Mouse (Mus musculus) spleen, postnatal 4 days (tissue): ENCODE data around the gene Naxe.
A peak's percentile ranks its signal among the peaks of the same experiment; 100 is the strongest.

Source experiments
- DNase-seq, 2 experiments: peaks; one replicate each; pipeline ENCODE4 v3.0.0; 2022; ENCODE audit warnings: low spot score in 2 of 2

Naxe gene

GRCm38 (mm10) chr3:88057030-88057429 is 1.3 kb downstream of the Naxe start:
- DNase-seq = no peak

DNA sequence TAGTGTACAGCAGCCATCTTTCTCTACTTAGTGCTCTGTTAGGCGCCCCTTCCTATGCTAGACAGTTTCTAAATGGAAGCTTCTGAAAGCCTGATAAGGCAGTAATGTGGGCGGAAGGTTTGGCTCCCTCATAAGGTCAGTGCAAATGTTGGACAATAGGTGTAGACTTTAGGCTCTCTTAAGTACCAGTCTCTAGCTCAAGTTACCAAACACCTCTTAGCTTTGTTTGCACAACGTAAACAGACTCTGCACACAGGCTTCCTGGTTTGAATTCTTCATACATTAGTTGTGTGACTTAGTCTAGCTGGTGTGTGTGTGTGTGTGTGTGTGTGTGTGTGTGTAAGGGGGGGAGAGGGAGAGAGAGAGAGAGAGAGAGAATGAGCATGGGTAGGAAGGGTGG is 8.8 kb downstream of the Naxe start:
- no peak for DNase-seq

DNA sequence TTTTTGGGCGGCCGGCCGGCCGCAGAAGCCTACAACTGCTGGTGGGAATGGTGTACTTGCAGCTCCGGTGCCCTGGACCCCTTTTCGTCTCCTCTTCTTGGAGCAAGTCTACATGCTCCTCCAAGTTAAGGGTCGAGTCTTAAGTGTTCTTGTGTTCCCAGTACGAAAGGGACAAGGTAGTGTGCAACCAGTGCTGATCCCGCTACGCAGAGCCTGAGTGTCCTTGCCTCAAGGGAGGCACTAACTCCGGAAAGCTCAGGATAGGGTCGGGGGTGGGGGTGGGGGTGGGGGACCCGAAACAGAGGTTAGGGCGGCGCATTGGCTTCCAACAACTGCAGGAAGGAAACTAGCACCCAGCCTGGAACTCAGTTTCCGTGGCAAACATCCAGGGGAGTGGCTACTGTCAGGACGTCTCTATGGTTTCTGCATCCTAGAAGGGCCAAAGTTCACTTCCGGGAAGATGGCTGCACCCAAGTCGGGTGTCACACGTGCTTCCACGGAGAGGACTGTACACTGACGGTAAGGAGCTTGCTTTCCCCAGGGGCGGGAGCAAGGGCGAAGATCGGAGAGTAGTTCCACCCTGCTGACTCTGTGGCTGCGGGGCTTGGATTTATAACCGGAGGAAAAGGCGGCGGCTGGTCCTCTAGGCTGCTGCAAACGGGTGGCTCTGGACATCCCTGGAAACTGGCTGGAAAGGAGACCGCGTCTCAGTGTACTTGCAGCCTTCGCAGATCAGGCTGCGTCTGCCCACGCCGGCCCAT is 15.5 kb downstream of the Naxe start, which contains the start of gene Gpatch4:
TSS of gene Gpatch4 (plus strand) at position 448 of the 761 bp plus-strand sequence.
- peak; percentile 81 to 85 for DNase-seq

- no peak for DNase-seq
These were observed 22.6 kb downstream of the Naxe start for GRCm38 (mm10) chr3:88035561-88036293.

- no peak for DNase-seq
These were observed 24.8 kb downstream of the Naxe start for GRCm38 (mm10) chr3:88033506-88033905.

GRCm38 (mm10) chr3:88030608-88031395 is 27.5 kb downstream of the Naxe start:
- DNase-seq = no peak

DNA sequence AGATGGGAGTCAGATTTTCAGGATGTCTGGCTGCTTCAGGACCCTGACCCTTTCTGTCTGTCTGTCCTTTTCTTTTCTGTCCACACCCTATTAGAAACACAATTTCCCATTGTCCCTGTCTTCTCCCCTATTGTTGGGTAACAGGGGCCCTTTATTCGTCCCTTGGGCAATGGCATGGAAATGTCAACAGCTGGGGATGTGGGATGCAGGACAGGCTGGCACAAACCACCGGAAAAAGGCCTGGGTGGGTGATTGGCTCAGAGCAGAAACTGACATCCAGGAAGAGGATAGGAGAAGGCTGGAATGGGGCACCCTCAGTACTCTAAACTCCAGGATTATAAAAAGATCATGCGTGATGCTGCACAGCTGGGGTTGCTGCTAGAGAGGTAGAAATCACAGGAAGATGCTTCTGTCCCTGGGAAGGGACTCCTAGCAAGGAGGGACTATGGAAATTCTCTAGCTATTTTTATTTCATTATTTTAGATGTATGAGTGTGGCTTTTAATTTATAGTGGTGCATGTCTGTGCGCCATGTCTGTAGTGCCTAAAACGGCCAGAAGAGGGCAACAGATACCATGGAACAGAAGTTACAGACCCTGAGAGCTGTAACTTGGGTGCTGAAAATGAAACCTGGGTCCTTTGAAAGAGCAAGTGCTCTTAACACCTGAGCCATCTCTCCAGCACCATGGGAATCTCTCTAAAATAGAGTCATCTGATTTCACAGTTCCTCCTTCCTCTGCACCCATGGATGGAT is 30.7 kb downstream of the Naxe start, which contains the start of gene Hapln2:
TSS of gene Hapln2 (minus strand) at position 150 of the 753 bp plus-strand sequence.
- DNase-seq = no peak

- DNase-seq = no peak
These were observed 31.5 kb downstream of the Naxe start for GRCm38 (mm10) chr3:88026823-88027222.

DNA sequence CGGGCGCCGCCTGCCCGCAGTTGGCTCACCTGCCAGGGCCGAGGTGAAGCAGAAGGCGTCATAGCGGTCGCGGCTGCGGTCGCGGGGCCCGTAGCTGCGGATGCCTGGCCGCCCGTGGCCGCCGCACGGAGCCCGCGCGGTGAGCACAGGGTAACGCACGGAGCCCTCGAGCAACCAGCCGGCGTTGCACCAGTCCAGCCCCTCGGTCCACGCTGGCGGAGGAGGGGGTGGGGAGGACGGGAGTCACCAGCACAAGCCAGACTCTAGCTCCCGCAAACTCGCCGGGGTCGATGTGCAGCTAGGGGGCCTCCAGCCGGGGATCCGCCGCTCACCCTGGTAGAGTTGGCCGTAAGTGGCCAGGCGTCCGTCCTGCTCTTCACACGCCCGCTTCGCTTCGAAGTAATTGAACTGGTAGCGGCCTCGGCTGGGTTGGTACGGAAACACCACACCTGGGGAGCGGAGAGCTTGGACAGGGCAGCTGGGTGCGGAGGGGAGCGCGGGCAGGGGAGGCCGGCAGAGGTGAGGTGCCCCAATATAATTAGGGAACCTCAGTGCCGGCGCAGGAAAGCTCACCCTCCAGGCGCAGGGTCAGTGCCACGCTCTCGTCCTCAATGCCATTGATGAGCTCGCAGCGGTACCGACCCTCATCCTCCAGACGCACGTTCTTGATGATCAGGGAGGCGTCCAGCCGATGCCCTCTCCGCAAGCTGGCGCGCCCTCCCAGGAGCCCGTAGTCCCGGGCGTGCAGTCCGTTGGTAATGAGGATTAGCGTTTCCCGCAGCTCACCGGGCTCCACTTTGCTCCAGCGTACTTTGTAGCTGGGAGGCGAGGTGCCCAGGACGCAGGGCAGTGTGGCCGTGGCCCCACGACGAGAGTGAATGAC is 34.9 kb downstream of the Naxe start:
- peak in 1 of 2 experiments; percentile 64 for DNase-seq

GRCm38 (mm10) chr3:88022322-88023191 is 35.7 kb downstream of the Naxe start:
- peak; percentile 76 to 86 for DNase-seq

DNA sequence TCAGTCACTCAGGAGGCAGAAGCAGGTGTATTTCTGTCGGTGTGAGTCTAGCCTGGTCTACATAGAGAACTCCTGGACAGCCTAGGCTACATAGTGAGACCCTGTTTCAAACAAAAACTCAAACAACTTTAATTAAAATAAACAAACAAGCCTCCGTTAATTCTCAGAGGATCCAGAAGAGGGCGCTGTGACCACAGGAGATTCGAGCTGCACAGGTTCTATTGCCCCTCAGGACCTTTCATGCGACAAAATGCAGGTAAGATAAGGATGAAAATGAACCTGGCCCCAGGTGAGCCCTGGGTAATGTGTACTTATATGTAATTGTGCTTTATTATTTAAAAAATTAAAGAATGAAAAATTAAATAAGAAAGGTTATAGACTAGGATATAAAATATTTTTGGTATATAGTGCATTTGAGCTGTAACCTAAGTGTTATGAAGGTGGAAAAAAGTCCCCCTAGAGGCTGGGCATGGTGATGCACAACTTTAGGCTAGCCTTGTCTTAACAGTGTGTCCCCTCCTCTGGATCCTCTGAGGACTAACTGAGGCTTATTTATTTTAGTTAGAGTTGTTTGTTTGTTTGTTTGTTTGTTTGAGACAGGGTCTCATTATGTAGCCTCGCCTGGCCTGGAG is 47.5 kb downstream of the Naxe start:
- DNase-seq = peak in 1 of 2 experiments; percentile 67
